Mouse (Mus musculus): ENCODE measurements around the gene Stat5b. TPM values are rescaled to one million over a fixed set of nuclear protein-coding genes. Genes with fewer than 3 reads are reported as not detected.
A peak's percentile ranks its signal among the peaks of the same experiment; 100 is the strongest.

The Stat5b gene
- polyA plus RNA-seq, 1 experiment = 33.2 TPM

DNA sequence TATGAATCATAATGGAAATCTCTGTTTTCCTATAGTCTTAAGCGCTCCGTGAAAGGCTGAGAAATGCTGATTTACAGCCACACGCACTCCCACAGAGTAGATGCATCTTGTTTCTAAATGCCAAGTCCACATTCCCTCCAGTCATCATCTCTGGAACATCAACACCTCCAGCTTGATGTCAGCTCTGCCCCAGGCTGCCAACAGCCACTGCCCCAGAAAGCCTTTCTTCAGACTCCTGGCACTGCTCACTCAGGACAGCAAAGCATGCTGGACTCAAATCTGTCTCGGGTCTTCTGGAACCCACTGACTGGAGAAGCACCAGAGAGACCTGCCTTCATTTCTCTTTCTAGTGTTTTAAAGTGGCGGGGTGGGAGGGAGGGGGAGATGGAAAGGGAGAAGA lies 41.9 kb upstream of the Stat5b start:
- 78% methylated on average over 5 of the region's 5 CpGs for WGBS
- H3K36me3 ChIP-seq (ENCODE audit: control insufficient read depth, insufficient read depth, low read length) = peaks cover 48% of the 10 kb centered on the region

DNA sequence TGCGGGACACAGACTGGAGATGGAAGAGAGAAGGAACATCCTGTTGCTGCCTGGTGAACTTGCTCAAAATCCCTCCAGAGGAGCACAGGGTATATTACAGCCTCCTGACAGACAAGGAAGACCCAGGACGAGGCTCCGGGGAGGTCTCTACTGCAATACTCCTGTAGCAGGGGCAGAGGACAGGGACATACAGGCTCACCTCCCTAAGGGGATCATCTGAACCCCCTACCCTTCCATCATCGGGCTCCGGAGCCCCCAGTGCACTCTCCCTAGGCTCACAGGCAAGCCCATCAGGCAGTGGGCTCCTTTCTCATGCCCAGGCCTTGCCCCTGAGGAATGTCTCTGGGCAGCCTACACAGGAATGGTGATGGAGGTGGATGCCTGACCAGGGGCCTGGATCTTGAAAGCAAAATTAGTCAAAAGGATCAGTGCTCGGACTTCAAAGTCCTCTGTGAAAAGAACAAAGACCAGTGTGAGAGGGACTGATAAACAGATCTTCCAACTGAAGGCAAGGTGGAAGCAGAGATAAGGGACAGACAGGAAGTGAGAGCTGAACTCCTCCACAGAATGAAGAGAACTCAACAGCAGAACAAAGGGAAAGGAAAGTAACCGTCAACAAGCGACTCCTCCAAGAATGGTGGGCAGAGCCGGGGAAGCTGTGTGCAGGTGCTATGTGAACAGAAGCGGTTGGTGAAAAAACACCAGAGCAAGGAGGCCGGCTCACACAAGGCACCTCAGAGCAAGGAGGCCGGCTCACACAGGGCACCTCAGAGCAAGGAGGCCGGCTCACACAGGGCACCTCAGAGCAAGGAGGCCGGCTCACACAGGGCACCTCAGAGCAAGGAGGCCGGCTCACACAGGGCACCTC lies 41.0 kb upstream of the Stat5b start:
- no peaks in the 10 kb centered on the region for H3K4me1 ChIP-seq (ENCODE audit: control insufficient read depth, insufficient read depth, insufficient read length)
- H3K4me3 ChIP-seq (ENCODE audit: extremely low read depth, insufficient read depth, insufficient read length) = no peak overlapping the region
- no peaks in the 10 kb centered on the region for H3K27me3 ChIP-seq (ENCODE audit: control insufficient read depth, insufficient read depth, low read length)
- DNase-seq (ENCODE audit: low read depth in 1 of 2, low spot score in 2 of 2) = peak in 1 of 2 experiments; percentile 9
- H3K27ac ChIP-seq (ENCODE audit: insufficient read depth, low read length) = 0 out of 2 replicates have a peak overlapping the region, but pooled peaks have one; percentile 30
- TF ChIP-seq CTCF (IDR thresholded peaks at IDR 0.05; ENCODE audit: extremely low read depth, insufficient read depth, insufficient read length, insufficient replicate concordance) (no peak), POLR2A (IDR thresholded peaks at IDR 0.05; ENCODE audit: low read depth, low read length) (no peak)
- WGBS = 43% methylated on average over 15 of the region's 15 CpGs
- peaks cover 48% of the 10 kb centered on the region for H3K36me3 ChIP-seq (ENCODE audit: control insufficient read depth, insufficient read depth, low read length)

More for the DNA sequence above, 41.9 kb upstream of the Stat5b start:
- H3K4me1 ChIP-seq (ENCODE audit: control insufficient read depth, insufficient read depth, insufficient read length) = no peaks in the 10 kb centered on the region
- DNase-seq (ENCODE audit: low read depth in 1 of 2, low spot score in 2 of 2) = no peak
- H3K27ac ChIP-seq (ENCODE audit: insufficient read depth, low read length) = no peak overlapping the region
- H3K27me3 ChIP-seq (ENCODE audit: control insufficient read depth, insufficient read depth, low read length) = no peaks in the 10 kb centered on the region
- H3K4me3 ChIP-seq (ENCODE audit: extremely low read depth, insufficient read depth, insufficient read length) = no peak overlapping the region
- TF ChIP-seq CTCF (IDR thresholded peaks at IDR 0.05; ENCODE audit: extremely low read depth, insufficient read depth, insufficient read length, insufficient replicate concordance) = no peak
- TF ChIP-seq POLR2A (IDR thresholded peaks at IDR 0.05; ENCODE audit: low read depth, low read length) = no peak

DNA sequence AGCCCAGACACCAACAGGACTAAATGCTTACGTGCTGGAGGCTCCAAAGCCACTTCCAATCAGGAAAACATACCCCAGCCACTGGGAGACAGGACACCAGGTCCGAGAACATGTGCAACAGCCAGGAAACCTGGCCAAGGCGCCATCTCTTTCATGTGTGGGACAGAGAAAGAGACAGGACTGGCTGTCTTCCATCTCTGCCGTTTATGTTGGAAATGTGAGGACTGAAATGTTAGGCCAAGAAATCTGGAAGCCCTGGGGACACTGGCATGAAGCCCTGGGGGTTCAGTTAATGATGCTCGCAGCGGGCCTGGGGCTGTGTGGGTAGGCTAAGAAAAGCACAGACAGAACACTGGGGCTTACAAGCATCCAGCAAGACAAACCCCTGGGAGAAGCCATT lies 40.0 kb upstream of the Stat5b start:
- 90% methylated on average over 6 of the region's 6 CpGs for WGBS

DNA sequence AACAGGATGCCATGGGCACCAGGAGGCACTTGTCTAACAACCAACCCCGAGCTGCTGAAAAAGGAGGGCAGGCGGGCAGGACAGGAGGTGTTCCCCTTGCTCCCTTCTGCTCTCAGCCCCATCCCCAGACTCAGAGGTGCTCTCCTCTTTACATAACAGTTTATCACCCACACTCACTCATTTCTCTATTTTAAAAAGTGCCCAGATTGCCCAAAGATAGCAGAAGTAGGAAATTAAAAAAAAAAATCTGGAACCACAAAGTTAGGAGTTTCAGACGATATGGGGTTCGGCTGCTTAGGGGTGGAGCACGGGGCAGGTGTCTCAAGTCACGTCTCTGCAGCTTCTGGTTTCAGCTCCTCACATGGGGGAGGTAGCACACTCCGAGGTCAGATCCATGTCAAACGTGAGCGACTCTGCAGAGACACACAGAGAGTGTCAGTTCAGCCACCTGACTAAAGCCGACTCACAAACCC lies 37.9 kb upstream of the Stat5b start:
- Histone ChIP-seq H3K4me1 (ENCODE audit: control insufficient read depth, insufficient read depth, insufficient read length) (no peaks in the 10 kb centered on the region), H3K36me3 (ENCODE audit: control insufficient read depth, insufficient read depth, low read length) (peaks cover 53% of the 10 kb centered on the region), H3K27ac (ENCODE audit: insufficient read depth, low read length) (no peak overlapping the region), H3K4me3 (ENCODE audit: extremely low read depth, insufficient read depth, insufficient read length) (no peak overlapping the region), H3K27me3 (ENCODE audit: control insufficient read depth, insufficient read depth, low read length) (no peaks in the 10 kb centered on the region)
- WGBS = 28% methylated on average over 10 of the region's 10 CpGs
- TF ChIP-seq CTCF (IDR thresholded peaks at IDR 0.05; ENCODE audit: extremely low read depth, insufficient read depth, insufficient read length, insufficient replicate concordance) (no peak), POLR2A (IDR thresholded peaks at IDR 0.05; ENCODE audit: low read depth, low read length) (no peak)
- DNase-seq (ENCODE audit: low read depth in 1 of 2, low spot score in 2 of 2) = no peak

More for the DNA sequence above, 40.0 kb upstream of the Stat5b start:
- H3K4me1 ChIP-seq (ENCODE audit: control insufficient read depth, insufficient read depth, insufficient read length) = no peaks in the 10 kb centered on the region
- DNase-seq (ENCODE audit: low read depth in 1 of 2, low spot score in 2 of 2) = no peak
- H3K27me3 ChIP-seq (ENCODE audit: control insufficient read depth, insufficient read depth, low read length) = no peaks in the 10 kb centered on the region
- H3K4me3 ChIP-seq (ENCODE audit: extremely low read depth, insufficient read depth, insufficient read length) = no peak overlapping the region
- no peak overlapping the region for H3K27ac ChIP-seq (ENCODE audit: insufficient read depth, low read length)
- TF ChIP-seq POLR2A (IDR thresholded peaks at IDR 0.05; ENCODE audit: low read depth, low read length) = no peak
- no peak for TF ChIP-seq CTCF (IDR thresholded peaks at IDR 0.05; ENCODE audit: extremely low read depth, insufficient read depth, insufficient read length, insufficient replicate concordance)
- H3K36me3 ChIP-seq (ENCODE audit: control insufficient read depth, insufficient read depth, low read length) = peaks cover 52% of the 10 kb centered on the region

DNA sequence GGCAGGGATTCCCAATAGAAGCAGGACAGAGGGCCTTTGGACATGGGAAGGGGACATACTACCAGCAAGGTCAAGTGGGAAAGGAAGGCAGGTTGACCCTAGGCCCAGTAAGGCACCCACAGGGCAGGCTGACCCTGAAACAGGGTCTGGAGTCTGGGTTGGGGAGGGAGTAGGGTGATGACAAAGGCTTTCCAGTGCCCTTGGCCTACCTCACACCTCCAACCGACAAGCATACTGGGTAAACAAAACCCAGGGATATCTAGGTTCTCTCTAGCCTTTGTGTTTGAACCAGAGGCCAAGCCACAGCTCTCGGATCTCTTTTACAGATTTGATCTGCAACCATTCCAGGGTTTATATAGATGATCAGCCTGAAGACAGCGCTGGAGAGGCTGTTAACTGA lies 37.2 kb upstream of the Stat5b start:
- WGBS = 84% methylated on average over 3 of the region's 3 CpGs
- no peak for TF ChIP-seq POLR2A (IDR thresholded peaks at IDR 0.05; ENCODE audit: low read depth, low read length)
- no peak for TF ChIP-seq CTCF (IDR thresholded peaks at IDR 0.05; ENCODE audit: extremely low read depth, insufficient read depth, insufficient read length, insufficient replicate concordance)
- no peaks in the 10 kb centered on the region for H3K4me1 ChIP-seq (ENCODE audit: control insufficient read depth, insufficient read depth, insufficient read length)
- no peak overlapping the region for H3K4me3 ChIP-seq (ENCODE audit: extremely low read depth, insufficient read depth, insufficient read length)
- H3K27me3 ChIP-seq (ENCODE audit: control insufficient read depth, insufficient read depth, low read length) = no peaks in the 10 kb centered on the region
- H3K27ac ChIP-seq (ENCODE audit: insufficient read depth, low read length) = no peak overlapping the region
- peaks cover 51% of the 10 kb centered on the region for H3K36me3 ChIP-seq (ENCODE audit: control insufficient read depth, insufficient read depth, low read length)
- no peak for DNase-seq (ENCODE audit: low read depth in 1 of 2, low spot score in 2 of 2)

DNA sequence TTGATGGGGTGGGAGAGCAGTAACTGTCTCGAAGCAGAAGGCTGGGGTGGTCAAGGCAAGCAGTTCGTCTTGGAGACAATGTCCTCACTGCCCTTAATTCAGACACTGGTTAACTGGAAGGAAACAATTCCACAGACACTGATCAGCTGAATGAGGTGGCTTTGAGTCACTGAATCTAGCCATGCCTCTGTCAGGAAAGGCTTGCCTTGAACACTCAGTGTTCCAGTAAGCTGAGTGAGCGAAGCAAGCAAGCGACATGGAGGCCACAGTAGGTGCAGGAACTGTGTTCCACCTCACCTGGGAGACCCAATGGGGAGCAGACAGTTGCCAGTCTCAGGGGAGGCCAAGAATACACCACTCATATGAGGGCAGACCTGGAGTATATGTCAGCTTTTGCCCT lies 36.7 kb upstream of the Stat5b start:
- H3K4me3 ChIP-seq (ENCODE audit: extremely low read depth, insufficient read depth, insufficient read length) = no peak overlapping the region
- H3K27me3 ChIP-seq (ENCODE audit: control insufficient read depth, insufficient read depth, low read length) = no peaks in the 10 kb centered on the region
- no peaks in the 10 kb centered on the region for H3K4me1 ChIP-seq (ENCODE audit: control insufficient read depth, insufficient read depth, insufficient read length)
- H3K36me3 ChIP-seq (ENCODE audit: control insufficient read depth, insufficient read depth, low read length) = peaks cover 48% of the 10 kb centered on the region
- no peak overlapping the region for H3K27ac ChIP-seq (ENCODE audit: insufficient read depth, low read length)
- 93% methylated on average over 4 of the region's 4 CpGs for WGBS
- no peak for DNase-seq (ENCODE audit: low read depth in 1 of 2, low spot score in 2 of 2)
- TF ChIP-seq CTCF (IDR thresholded peaks at IDR 0.05; ENCODE audit: extremely low read depth, insufficient read depth, insufficient read length, insufficient replicate concordance) (no peak), POLR2A (IDR thresholded peaks at IDR 0.05; ENCODE audit: low read depth, low read length) (no peak)

Data from spleen, adult 2 months (tissue).